Mouse (Mus musculus) embryo, embryonic 10 days (tissue): ENCODE data around the gene 2210010C04Rik.
"Not testable (repeated sequence)": the region's sequence is repeated elsewhere in the genome, so short reads cannot be mapped to it uniquely, and the experiment has no call there.

ENCODE experiments used
- DNase-seq: peaks from one replicate; pipeline ENCODE4 v3.0.0-alpha.2; 2015; ENCODE audit warnings: low spot score

The 2210010C04Rik gene

DNA sequence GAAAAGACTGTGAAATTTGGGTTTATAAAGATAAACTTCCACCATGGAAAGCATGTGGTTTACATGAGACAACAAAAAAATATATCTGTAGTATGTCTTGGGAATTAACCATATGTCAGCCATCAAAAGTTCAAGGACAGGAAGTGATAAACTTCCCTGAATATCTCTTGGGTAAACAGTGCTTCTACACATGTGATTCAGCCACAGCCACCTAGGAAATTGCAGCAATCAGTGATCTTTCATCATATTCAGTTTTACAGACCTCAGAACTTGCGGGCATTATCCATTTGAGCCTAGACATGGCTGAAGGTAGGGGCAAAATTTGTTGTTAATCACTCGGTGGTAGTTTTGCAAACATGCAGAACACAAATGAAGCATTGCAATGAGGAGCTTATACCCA is 16.7 kb downstream of the 2210010C04Rik start:
- DNase-seq: no peak

DNA sequence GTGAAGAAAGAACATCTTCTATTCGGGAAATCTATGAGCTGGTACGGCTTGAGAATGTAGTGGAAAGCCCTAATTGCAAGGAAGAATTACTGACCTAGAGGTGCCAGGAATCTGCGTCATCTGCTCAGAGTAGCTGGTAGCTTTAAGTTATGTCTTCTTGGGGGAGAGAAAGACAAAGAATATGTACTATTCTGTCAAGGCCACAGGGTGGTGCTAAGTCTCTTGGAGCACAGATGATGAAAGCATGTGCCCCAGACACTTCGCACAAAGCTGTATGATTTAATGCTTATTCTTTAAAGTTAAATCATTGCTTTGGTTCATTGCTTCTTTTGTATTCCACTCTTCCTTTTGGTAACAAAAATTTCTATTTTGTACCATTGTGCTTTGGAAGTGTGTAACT is 20.2 kb downstream of the 2210010C04Rik start:
- DNase-seq: peak; percentile 21

DNA sequence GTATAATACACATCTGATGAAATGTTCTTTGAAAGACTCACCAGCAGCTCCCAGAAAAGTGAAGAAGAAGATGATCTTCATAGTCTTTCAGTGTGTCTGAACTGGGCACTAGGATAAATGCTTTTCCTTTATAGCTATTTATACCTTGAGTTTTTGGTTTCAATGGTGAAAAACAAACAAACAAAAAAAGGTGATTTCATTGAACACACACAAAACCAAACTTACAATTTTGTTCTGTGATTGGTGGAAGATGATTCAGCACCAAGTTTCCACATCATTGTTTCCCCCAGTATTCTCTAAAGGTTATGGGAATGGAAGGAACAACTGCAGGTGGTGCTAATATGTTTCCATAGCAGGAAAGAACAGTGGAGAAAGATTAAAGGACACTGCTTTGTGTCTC is 35.9 kb downstream of the 2210010C04Rik start, which contains the start of gene Gm2663:
Gene Gm2663, minus strand, starts transcription at position 101 of the 400 bp plus-strand sequence.
- not testable (repeated sequence) for DNase-seq
